Mouse (Mus musculus) skeletal muscle tissue, adult 2 months (tissue): Measurements from ENCODE around the gene Krt79.

Source experiments
- DNase-seq: peaks from one replicate; pipeline ENCODE4 v3.0.0-alpha.2; 2012; ENCODE audit warnings: low read depth, low spot score

The Krt79 gene

DNA sequence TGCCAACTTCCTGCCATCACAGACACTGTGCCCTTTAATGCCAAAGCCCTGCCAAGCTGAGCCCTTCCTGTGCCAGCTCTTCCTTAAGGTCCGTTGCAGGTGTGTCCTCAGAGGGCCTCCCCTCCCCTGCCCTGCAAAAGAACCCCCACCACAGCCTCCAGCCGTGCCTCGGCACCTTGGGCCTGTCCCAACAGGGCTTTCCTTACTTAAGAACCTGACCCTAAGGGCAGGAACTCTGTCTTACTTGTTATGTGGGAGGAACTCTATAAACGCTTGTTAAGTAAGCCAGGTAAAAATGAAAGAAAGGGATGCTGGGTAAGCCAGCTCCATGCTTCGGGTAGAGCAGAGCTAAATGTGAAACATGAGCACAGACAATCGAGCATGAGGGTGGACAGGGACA lies 7.1 kb downstream of the Krt79 start:
- no peak for DNase-seq

DNA sequence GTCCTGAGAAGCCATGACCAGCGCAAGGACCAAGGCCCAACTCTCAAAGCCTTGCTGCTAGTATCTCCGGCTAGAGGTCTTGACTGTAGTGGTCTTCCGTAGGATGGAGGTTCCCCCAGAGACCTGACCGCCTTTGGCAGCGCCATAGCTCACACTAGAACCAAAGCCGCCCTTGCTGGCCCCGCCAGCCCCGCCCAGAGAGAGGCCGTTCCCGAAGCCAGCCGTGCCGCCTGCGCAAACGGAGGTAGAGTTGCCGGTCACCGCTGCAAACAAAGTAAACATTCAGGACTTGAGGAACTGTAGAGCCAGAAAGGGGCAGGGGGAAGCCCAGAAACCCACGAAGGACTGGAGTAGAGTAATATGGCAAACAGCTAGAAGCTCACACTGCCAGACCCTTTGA lies 10.5 kb downstream of the Krt79 start:
- DNase-seq: no peak

DNA sequence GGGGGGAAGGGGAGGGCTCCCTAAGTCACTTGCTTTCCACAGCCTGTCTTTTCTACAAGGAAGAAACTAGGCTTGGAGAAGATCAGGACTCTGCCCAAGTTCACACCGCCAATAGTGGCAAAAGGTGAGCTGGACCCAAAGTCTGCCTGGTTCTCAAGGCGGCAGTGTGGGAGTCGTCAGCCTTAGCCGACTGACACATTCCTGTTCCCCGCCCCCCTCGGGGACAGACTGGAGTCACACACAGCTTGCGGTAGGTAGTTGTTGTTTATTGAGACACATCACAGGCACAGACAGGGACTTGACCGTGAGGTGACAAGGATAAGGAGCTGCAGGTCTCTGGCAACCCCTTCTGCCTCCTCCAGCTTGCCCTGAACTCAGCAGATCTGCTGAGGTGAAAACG lies 11.0 kb downstream of the Krt79 start:
- no peak for DNase-seq

DNA sequence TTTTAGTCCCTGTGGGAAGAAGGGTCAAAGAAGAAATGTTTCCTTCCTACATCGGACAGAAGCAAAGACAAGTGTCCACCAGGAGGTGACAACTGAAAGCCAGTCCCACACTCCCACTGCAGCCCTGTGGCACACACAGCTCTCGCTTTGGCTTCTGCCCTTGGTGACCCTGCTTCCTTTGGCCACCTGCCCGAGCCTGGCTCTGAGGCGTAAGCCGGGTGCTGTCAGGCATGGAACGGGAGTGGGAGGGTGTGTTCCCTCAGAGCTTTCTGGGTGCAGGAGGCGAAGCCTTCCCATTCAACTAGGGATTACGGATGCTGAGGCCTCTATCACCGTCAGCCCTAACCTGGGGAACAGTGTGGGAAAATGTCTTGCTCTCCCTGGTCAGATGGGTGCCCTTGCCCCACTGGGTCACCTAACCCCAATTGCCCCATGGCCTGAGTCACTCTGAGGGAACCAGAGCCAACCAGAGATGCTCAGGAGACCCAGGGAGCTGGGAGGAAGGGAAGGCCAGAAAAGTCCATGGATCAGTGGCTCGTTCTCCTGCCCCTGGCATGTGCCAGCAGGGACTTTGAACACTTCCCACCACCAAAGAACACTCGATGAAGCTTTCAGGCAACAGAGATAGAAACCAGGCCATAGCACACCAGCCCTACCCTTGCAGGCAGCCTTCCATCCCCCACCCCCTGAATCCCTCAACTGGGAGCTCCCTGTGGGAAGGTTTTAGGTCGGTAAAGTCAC lies 12.6 kb downstream of the Krt79 start:
- peak; percentile 16 for DNase-seq

DNA sequence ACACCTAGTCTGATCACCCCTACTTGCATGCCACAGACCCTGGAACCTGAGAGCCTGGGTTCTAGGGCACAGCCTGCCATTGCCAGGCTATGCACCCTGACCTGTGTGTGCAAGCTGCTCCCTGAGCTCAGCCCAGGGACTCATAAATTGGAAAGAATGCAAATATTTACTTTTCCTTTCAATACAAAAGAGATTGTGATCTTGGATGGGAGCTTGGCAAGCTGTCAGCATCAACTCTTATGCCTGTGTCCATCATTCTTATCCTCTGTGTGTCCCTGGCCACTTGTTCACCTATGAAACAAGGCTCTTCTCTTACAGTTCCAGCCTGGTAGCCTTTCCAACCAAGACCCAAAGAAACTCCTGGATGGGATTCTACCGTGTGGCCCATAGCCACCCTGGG lies 15.1 kb downstream of the Krt79 start:
- DNase-seq: no peak

DNA sequence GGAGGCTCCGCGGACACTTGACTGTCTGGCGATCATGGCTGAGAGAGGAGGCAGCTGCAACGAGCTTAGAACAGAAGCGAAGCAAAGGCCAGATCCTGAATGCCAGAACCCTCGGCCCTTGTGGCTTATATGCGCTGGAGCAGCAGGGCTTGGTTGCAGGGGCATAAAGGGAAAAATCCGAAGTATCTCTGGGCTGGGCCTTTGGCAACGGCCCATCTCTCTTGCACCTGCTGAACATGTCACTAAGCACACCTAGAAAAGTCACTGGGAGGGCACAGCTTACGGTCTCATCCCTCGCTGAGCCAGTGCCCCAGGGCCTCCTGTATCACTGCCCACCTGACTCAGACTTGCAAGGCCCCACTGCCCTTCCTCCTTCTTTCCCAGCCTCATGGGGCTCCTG lies 15.5 kb downstream of the Krt79 start, which contains the start of gene Krt4:
Krt4 (minus strand) TSS at position 101 of the 400 bp plus-strand sequence.
- no peak for DNase-seq

DNA sequence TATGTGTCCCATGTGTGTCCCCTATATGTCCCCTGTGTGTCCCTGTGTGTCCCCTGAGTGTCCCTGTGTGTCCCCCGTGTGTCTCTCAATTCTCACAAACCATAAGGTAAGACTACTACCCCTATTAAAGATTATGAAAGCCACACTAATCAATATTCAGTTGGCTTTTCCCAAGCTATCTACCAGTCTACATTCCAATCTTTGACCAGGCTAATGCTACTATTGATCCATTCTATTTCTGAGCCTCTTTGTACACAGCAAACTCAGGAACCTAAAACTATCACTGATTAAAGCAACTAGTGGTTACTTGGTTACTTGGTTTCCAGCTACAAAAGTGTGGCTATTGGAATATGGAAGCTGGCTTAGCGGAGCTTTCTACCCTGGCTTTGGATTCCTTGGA lies 17.8 kb downstream of the Krt79 start:
- DNase-seq: no peak

DNA sequence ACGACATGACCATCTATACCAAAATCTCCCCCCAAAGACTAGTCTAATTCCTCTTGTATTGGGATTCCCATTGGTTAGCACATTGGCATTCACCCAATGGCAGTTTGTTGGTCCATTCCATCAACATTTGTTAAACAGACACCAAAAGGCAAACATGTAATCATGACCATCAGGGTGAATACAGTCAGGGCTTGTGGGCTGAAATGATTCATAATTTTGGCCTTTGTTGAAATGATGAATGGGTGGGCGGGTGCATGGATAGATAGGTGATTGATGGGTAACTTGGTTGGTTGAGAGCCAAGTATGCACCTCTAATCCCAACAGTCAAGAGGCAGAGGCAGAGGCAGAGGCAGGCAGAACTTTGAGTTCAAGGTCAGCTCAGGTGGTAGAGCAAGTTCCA lies 24.1 kb downstream of the Krt79 start:
- no peak for DNase-seq

DNA sequence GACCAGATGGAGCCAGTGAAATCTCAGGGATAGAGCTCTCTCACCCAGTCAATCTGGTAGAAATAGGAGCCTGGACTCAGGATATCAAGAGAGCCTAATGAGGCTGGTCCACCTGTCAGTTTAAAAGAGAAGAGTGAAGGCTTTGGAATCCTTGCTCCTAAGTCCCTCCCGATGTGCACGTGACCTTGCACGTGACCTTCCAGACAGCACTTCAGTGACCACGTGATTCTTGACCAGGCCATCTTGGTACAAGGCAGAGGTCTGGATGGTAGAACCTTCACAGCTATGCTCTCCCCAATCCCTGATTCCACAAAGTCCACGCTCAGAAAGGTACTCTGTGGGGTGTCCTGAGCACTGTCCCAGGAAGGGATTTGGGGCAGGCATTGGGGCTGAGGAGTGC lies 35.3 kb downstream of the Krt79 start:
- DNase-seq: no peak

DNA sequence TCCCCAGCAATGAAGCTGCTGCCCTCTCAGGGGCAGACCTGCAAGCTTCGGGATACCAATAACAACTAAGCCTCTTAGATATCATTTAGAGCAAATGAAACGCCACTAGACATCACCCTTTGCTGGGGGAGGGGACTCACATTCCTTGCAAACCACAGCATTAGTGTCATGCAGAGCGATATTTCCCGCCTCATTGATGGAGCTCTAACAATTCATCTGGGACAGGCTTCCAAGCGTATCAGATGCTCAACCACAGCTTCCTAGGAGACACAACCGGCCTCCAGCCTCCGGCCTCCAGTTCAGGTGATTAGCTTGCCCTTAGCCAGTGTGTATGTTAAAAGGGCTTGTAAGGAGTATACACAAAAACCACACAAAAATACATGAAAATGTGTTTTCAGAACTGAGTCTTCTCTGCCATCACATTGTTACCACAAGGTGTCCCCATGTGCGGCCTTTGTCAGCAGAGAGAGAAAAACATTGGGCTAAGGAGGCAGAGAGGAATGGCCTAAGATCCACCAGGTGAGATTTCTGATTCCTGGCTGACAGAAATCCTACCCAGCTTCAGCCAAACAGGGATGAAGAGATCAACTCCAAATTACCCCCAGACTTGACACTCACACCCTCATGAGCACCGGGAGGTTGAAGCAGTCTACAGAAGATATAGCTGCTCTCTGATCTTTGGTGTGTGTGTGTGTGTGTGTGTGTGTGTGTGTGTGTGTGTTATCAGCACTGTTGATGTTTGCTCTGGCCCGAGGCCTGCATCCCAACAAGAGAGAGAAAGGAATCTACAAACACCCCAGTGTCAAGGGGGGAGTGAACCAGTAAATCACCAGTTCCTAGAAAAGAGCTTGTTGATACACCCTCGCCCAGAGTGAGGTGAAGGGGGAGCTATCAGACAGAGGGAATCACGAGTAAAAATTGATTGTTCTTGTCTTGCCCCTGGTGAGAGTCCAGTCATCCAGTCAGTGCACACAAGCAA lies 37.7 kb downstream of the Krt79 start:
- DNase-seq: no peak

DNA sequence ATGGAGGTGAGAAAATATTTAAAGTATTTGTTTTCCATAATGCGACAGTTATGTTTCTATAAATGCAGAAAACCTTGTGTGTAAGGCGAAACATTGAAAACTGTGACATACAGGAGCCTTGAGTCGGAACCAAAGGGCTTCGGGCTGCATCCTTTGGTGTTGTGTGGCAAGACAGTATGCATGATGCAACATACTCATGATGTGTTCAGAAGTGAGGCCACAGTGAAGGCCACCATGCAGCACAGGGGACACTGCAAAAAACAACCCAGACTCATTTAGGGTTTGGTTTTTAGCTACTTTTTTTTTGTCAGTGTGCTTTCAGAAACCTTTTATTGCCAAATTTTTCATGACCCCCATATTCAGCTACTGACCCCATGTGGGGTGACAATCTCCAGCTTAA lies 44.9 kb downstream of the Krt79 start:
- no peak for DNase-seq

DNA sequence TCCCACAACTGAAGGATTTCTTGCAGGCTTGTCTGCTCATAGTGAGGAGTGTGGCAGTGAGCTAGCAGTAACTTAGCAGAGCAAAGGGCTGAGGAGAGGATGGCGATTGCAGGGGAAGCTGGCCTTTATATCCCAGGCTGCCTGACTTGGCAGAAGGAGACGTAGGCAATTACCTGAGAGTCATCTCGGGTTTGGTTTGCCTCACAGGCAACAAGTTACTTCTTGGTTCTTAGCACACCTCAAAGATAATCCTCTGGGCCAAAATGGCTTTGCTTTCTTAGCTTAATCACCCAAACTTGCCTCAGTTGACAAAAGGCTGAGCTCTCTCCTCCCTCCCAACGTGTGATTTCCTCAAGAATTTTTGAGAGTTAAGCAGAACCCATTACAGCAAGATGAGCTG lies 47.3 kb downstream of the Krt79 start, which contains the start of gene Krt76:
Krt76 (minus strand) TSS at position 101 of the 400 bp plus-strand sequence.
- DNase-seq: no peak

DNA sequence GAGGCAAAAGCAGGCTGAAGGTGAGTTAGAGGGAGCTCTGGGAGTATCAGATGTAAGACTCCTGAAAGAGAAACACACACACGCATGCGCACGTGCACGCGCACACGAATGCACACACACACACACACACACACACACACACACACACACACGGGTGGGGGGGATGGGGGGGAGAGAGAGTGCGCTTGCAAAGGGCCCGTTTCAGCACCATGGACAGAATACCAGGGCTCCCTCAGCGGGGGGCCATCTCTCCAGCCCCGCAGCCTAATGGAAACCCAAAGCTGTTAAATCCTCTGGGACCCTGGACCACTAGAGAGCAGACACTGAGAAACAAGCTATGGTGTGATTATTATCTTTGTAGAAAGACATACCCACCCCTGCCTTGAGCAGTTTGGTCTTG lies 60.3 kb downstream of the Krt79 start:
- no peak for DNase-seq
